Mouse (Mus musculus): ENCODE results near the gene Tex38. TPM values are rescaled to one million over a fixed set of nuclear protein-coding genes. Genes with fewer than 3 reads are reported as not detected.
A peak's percentile ranks its signal among the peaks of the same experiment; 100 is the strongest.

Tex38 gene
- polyA plus RNA-seq, 1 experiment from 2014 or later: 0.44 TPM

GRCm38 (mm10) chr4:115748181-115748580, 32.6 kb downstream of the Tex38 start:
- whole genome bisulfite sequencing: 32% methylated on average over 1 of the region's 1 CpGs
- Histone ChIP-seq H3K27ac (ENCODE audit: low read depth, low read length) (peak overlapping the region; percentile 8; the same call in 1 of the 2 replicates), H3K4me1 (replicated peaks; ENCODE audit: control insufficient read depth, insufficient read depth, low read length) (no peaks in the 10 kb centered on the region), H3K4me2 (replicated peaks; ENCODE audit: low read depth) (no peak overlapping the region), H3K27me3 (replicated peaks; ENCODE audit: control insufficient read depth, insufficient read depth, low read length) (no peaks in the 10 kb centered on the region), H3K9ac (ENCODE audit: low read depth, low read length) (no peak overlapping the region), H3K36me3 (ENCODE audit: control insufficient read depth, insufficient read depth) (peaks cover 28% of the 10 kb centered on the region; the same call in 1 of the 2 replicates), H3K9me3 (ENCODE audit: control insufficient read depth) (no peaks in the 10 kb centered on the region), H3K4me3 (ENCODE audit: low read depth, low read length) (no peak overlapping the region)
- TF ChIP-seq CTCF (IDR thresholded peaks at IDR 0.05; ENCODE audit: low read depth): no peak
- peak; percentile 61; the same call in 1 of the 2 replicates for ATAC-seq

- TF ChIP-seq CTCF (IDR thresholded peaks at IDR 0.05; ENCODE audit: low read depth): no peak
- H3K9ac ChIP-seq (ENCODE audit: low read depth, low read length): no peak overlapping the region
These were observed 37.7 kb downstream of the Tex38 start for GRCm38 (mm10) chr4:115743096-115743495.

GRCm38 (mm10) chr4:115742658-115743057, 38.2 kb downstream of the Tex38 start:
- peak; percentile 51 for TF ChIP-seq CTCF (IDR thresholded peaks at IDR 0.05; ENCODE audit: low read depth)
- Histone ChIP-seq H3K4me1 (replicated peaks; ENCODE audit: control insufficient read depth, insufficient read depth, low read length) (peaks cover 10% of the 10 kb centered on the region; the same call in 1 of the 2 replicates), H3K4me3 (ENCODE audit: low read depth, low read length) (no peak overlapping the region), H3K36me3 (ENCODE audit: control insufficient read depth, insufficient read depth) (peaks cover 36% of the 10 kb centered on the region), H3K9ac (ENCODE audit: low read depth, low read length) (no peak overlapping the region), H3K9me3 (ENCODE audit: control insufficient read depth) (no peaks in the 10 kb centered on the region), H3K4me2 (replicated peaks; ENCODE audit: low read depth) (no peak overlapping the region), H3K27me3 (replicated peaks; ENCODE audit: control insufficient read depth, insufficient read depth, low read length) (no peaks in the 10 kb centered on the region), H3K27ac (ENCODE audit: low read depth, low read length) (peak overlapping the region; percentile 68)
- ATAC-seq: no peak

More at GRCm38 (mm10) chr4:115743096-115743495, 37.7 kb downstream of the Tex38 start:
- H3K4me1 ChIP-seq (replicated peaks; ENCODE audit: control insufficient read depth, insufficient read depth, low read length): peaks cover 10% of the 10 kb centered on the region; the same call in 1 of the 2 replicates
- no peaks in the 10 kb centered on the region for H3K9me3 ChIP-seq (ENCODE audit: control insufficient read depth)
- peaks cover 37% of the 10 kb centered on the region for H3K36me3 ChIP-seq (ENCODE audit: control insufficient read depth, insufficient read depth)
- H3K27ac ChIP-seq (ENCODE audit: low read depth, low read length): peak overlapping the region; percentile 68
- no peaks in the 10 kb centered on the region for H3K27me3 ChIP-seq (replicated peaks; ENCODE audit: control insufficient read depth, insufficient read depth, low read length)
- WGBS: 40% methylated on average over 4 of the region's 4 CpGs
- H3K4me2 ChIP-seq (replicated peaks; ENCODE audit: low read depth): no peak overlapping the region
- H3K4me3 ChIP-seq (ENCODE audit: low read depth, low read length): no peak overlapping the region
- ATAC-seq: peak; percentile 82

GRCm38 (mm10) chr4:115738481-115738985, 42.3 kb downstream of the Tex38 start:
- peak overlapping the region; percentile 96 for H3K9ac ChIP-seq (ENCODE audit: low read depth, low read length)
- 23% methylated on average over 13 of the region's 13 CpGs for WGBS
- H3K36me3 ChIP-seq (ENCODE audit: control insufficient read depth, insufficient read depth): peaks cover 17% of the 10 kb centered on the region; the same call in 1 of the 2 replicates
- peak overlapping the region; percentile 65 for H3K4me2 ChIP-seq (replicated peaks; ENCODE audit: low read depth)
- ATAC-seq: no peak
- H3K4me1 ChIP-seq (replicated peaks; ENCODE audit: control insufficient read depth, insufficient read depth, low read length): peaks cover 10% of the 10 kb centered on the region
- no peak overlapping the region for H3K27ac ChIP-seq (ENCODE audit: low read depth, low read length)
- no peaks in the 10 kb centered on the region for H3K27me3 ChIP-seq (replicated peaks; ENCODE audit: control insufficient read depth, insufficient read depth, low read length)
- H3K9me3 ChIP-seq (ENCODE audit: control insufficient read depth): no peaks in the 10 kb centered on the region
- TF ChIP-seq CTCF (IDR thresholded peaks at IDR 0.05; ENCODE audit: low read depth): no peak
- peak overlapping the region; percentile 84 for H3K4me3 ChIP-seq (ENCODE audit: low read depth, low read length)

GRCm38 (mm10) chr4:115737551-115738041, 43.2 kb downstream of the Tex38 start, which contains the start of gene Efcab14:
TSS of gene Efcab14 (plus strand) at chr4:115737744.
- under 1% methylated on average over 45 of the region's 45 CpGs for WGBS
- ATAC-seq: peak; percentile 98
- peaks cover 17% of the 10 kb centered on the region; the same call in 1 of the 2 replicates for H3K36me3 ChIP-seq (ENCODE audit: control insufficient read depth, insufficient read depth)
- peak within 1 kb of the TSS; percentile 90 for H3K27ac ChIP-seq (ENCODE audit: low read depth, low read length)
- H3K4me3 ChIP-seq (ENCODE audit: low read depth, low read length): peak within 1 kb of the TSS; percentile 84
- H3K9me3 ChIP-seq (ENCODE audit: control insufficient read depth): no peaks in the 10 kb centered on the region
- no peaks in the 10 kb centered on the region for H3K27me3 ChIP-seq (replicated peaks; ENCODE audit: control insufficient read depth, insufficient read depth, low read length)
- H3K4me1 ChIP-seq (replicated peaks; ENCODE audit: control insufficient read depth, insufficient read depth, low read length): peaks cover 14% of the 10 kb centered on the region
- peak; percentile 74 for TF ChIP-seq CTCF (IDR thresholded peaks at IDR 0.05; ENCODE audit: low read depth)
- H3K4me2 ChIP-seq (replicated peaks; ENCODE audit: low read depth): peak within 1 kb of the TSS; percentile 65
- peak within 1 kb of the TSS; percentile 96 for H3K9ac ChIP-seq (ENCODE audit: low read depth, low read length)

GRCm38 (mm10) chr4:115734867-115735266, 46.0 kb downstream of the Tex38 start:
- Histone ChIP-seq H3K4me2 (replicated peaks; ENCODE audit: low read depth) (no peak overlapping the region), H3K9ac (ENCODE audit: low read depth, low read length) (no peak overlapping the region), H3K27ac (ENCODE audit: low read depth, low read length) (no peak overlapping the region), H3K36me3 (ENCODE audit: control insufficient read depth, insufficient read depth) (no peaks in the 10 kb centered on the region), H3K4me3 (ENCODE audit: low read depth, low read length) (no peak overlapping the region), H3K4me1 (replicated peaks; ENCODE audit: control insufficient read depth, insufficient read depth, low read length) (peaks cover 16% of the 10 kb centered on the region), H3K27me3 (replicated peaks; ENCODE audit: control insufficient read depth, insufficient read depth, low read length) (no peaks in the 10 kb centered on the region), H3K9me3 (ENCODE audit: control insufficient read depth) (no peaks in the 10 kb centered on the region)
- no peak for ATAC-seq
- TF ChIP-seq CTCF (IDR thresholded peaks at IDR 0.05; ENCODE audit: low read depth): no peak
- WGBS: 47% methylated on average over 4 of the region's 4 CpGs

Data from intestine, postnatal 0 days (tissue).